Mouse (Mus musculus) cerebellum, adult 9-10 months (tissue): Measurements from ENCODE around the gene Car1.
"Not testable (repeated sequence)": the region's sequence is repeated elsewhere in the genome, so short reads cannot be mapped to it uniquely, and the experiment has no call there.

ENCODE experiments used
- DNase-seq: peaks from one replicate; pipeline ENCODE4 v3.0.0; 2022

Car1 gene

GRCm38 (mm10) chr3:14782365-14782764 lies 25.8 kb downstream of the Car1 start:
- DNase-seq: not testable (repeated sequence)

- DNase-seq: no peak
Measured at GRCm38 (mm10) chr3:14780212-14780611, 28.0 kb downstream of the Car1 start.

- DNase-seq: not testable (repeated sequence)
Measured at GRCm38 (mm10) chr3:14776497-14777162, 31.5 kb downstream of the Car1 start.

GRCm38 (mm10) chr3:14774539-14774938 lies 33.6 kb downstream of the Car1 start:
- not testable (repeated sequence) for DNase-seq

- not testable (repeated sequence) for DNase-seq
Measured at GRCm38 (mm10) chr3:14772473-14772872, 35.7 kb downstream of the Car1 start.

- no peak for DNase-seq
Measured at GRCm38 (mm10) chr3:14764755-14765566, 43.2 kb downstream of the Car1 start.

- no peak for DNase-seq
Measured at GRCm38 (mm10) chr3:14755716-14756115, 52.5 kb downstream of the Car1 start.

GRCm38 (mm10) chr3:14746041-14746440 lies 62.1 kb downstream of the Car1 start:
- DNase-seq: no peak

- DNase-seq: no peak
Measured at GRCm38 (mm10) chr3:14738261-14738660, 69.9 kb downstream of the Car1 start.

- not testable (repeated sequence) for DNase-seq
Measured at GRCm38 (mm10) chr3:14727496-14727895, 80.7 kb downstream of the Car1 start.

GRCm38 (mm10) chr3:14725462-14725861 lies 82.7 kb downstream of the Car1 start:
- not testable (repeated sequence) for DNase-seq
